Mouse (Mus musculus) ES-CJ7 (cell line): ENCODE measurements around the gene B230307C23Rik.
"Not testable (repeated sequence)": the region's sequence is repeated elsewhere in the genome, so short reads cannot be mapped to it uniquely, and the experiment has no call there.

Experiments
- DNase-seq: peaks from one replicate; pipeline ENCODE4 v3.0.0; 2011; ENCODE audit warnings: low read depth, low spot score

B230307C23Rik gene

GRCm38 (mm10) chr16:97996616-97997382 is at the start of gene B230307C23Rik:
Gene B230307C23Rik, plus strand, starts transcription at chr16:97997315.
- peak; percentile 88 for DNase-seq

GRCm38 (mm10) chr16:97948836-97949235 is 48.3 kb upstream of the B230307C23Rik start:
- no peak for DNase-seq

- DNase-seq = no peak
Measured at GRCm38 (mm10) chr16:97950061-97950460, 47.1 kb upstream of the B230307C23Rik start.

- DNase-seq = no peak
Measured at GRCm38 (mm10) chr16:97952371-97952770, 44.7 kb upstream of the B230307C23Rik start.

GRCm38 (mm10) chr16:97952801-97953200 is 44.3 kb upstream of the B230307C23Rik start:
- no peak for DNase-seq

GRCm38 (mm10) chr16:97953300-97953699 is 43.8 kb upstream of the B230307C23Rik start:
- DNase-seq = no peak

GRCm38 (mm10) chr16:97956011-97956410 is 41.1 kb upstream of the B230307C23Rik start:
- DNase-seq = no peak

- DNase-seq = no peak
Measured at GRCm38 (mm10) chr16:97957626-97958025, 39.5 kb upstream of the B230307C23Rik start.

GRCm38 (mm10) chr16:97958401-97958973 is 38.6 kb upstream of the B230307C23Rik start:
- no peak for DNase-seq

GRCm38 (mm10) chr16:97960348-97960747 is 36.8 kb upstream of the B230307C23Rik start:
- DNase-seq = no peak

- no peak for DNase-seq
Measured at GRCm38 (mm10) chr16:97961381-97962150, 35.5 kb upstream of the B230307C23Rik start.

- peak; percentile 98 for DNase-seq
Measured at GRCm38 (mm10) chr16:97962151-97962948, 34.8 kb upstream of the B230307C23Rik start, which contains the start of the genes C2cd2 and Zbtb21. Gene C2cd2, minus strand, starts transcription at chr16:97962598. Gene Zbtb21, minus strand, starts transcription at chr16:97962622.

GRCm38 (mm10) chr16:97963956-97964540 is 33.1 kb upstream of the B230307C23Rik start:
- DNase-seq = no peak

- DNase-seq = no peak
Measured at GRCm38 (mm10) chr16:97977277-97977676, 19.8 kb upstream of the B230307C23Rik start.

- no peak for DNase-seq
Measured at GRCm38 (mm10) chr16:97977722-97978121, 19.4 kb upstream of the B230307C23Rik start.

- DNase-seq = no peak
Measured at GRCm38 (mm10) chr16:97981362-97981761, 15.8 kb upstream of the B230307C23Rik start.

- no peak for DNase-seq
Measured at GRCm38 (mm10) chr16:97984589-97984988, 12.5 kb upstream of the B230307C23Rik start.

GRCm38 (mm10) chr16:97991517-97991916 is 5.6 kb upstream of the B230307C23Rik start:
- DNase-seq = peak; percentile 14

- DNase-seq = not testable (repeated sequence)
Measured at GRCm38 (mm10) chr16:97992477-97992876, 4.6 kb upstream of the B230307C23Rik start.

- peak; percentile 23 for DNase-seq
Measured at GRCm38 (mm10) chr16:97995849-97996615, 1.1 kb upstream of the B230307C23Rik start.
